Mouse (Mus musculus): ENCODE data around the gene Stx1a.

DNA sequence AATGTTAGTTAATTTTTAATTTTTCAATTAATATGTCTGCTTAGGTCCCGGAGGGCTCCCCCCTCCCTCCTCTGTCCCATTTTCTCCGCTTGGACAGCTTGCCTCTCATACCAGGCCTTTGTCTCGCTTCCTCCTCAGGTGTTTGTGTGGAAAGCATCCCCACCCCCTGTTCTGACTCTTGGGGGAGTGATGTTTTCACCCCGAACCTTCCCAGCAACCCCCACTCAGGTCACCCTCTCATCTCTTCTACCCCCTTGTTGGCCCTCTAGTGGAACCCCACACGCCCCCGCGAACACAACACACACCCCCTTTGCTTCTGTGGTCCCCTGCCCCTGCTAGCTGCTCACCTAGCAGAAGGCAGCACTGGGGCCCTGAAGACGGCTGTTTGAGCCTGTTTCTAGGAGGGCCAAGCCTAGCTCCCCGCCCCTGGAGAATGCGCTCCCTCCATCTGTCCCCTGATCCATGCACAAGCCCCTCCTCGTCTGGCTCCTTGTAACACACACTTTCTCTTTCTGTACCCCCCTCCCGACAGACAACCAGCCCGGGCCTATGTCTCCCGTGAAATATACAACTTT lies 53.7 kb downstream of the Stx1a start:
- TF ChIP-seq CTCF (IDR thresholded peaks at IDR 0.05; ENCODE audit: low read depth, low read length) (no peak), POLR2A (IDR thresholded peaks at IDR 0.05; ENCODE audit: extremely low read depth, insufficient read depth, low read length) (no peak)
